ENCODE assay signal across 20 mouse cellular contexts in genomic region chr11:80539056-80539455, GRCm38 (mm10).
"Had no signal": no experiment of that assay in that cellular context is flagged by ENCODE, and none has a peak within 500 bp of the region (broad histone marks: within the 10 kb centered on the region; RNA-seq: fewer than 3 reads in every experiment).

No protein-coding gene starts in this region.

- H3K27ac ChIP-seq: kidney, postnatal 0 days; layer of hippocampus, adult 2 months; limb, embryonic 10.5 days; limb, embryonic 13.5 days; liver, embryonic 12.5 days; liver, embryonic 15.5 days; lung, embryonic 15.5 days; midbrain, embryonic 10.5 days; midbrain, embryonic 13.5 days had no signal

- H3K9me3 ChIP-seq: limb, embryonic 10.5 days; limb, embryonic 13.5 days; liver, embryonic 12.5 days; liver, embryonic 15.5 days; lung, embryonic 15.5 days; megakaryocyte, embryonic 14.5 days; midbrain, embryonic 10.5 days; midbrain, embryonic 13.5 days had no signal

- DNase-seq: kidney, postnatal 25 days; layer of hippocampus, adult 9-11 months; liver; lung, adult 18-20 months; lung, postnatal 10 days; lung, postnatal 36 days; thymus, adult 2 months; thymus, postnatal 14 days; thymus, postnatal 4 days had no signal

- H3K27me3 ChIP-seq: limb, embryonic 13.5 days; liver, embryonic 15.5 days; lung, embryonic 15.5 days had no signal

- ATAC-seq: liver, embryonic 12.5 days; midbrain, embryonic 13.5 days; midbrain, embryonic 16.5 days had no signal

- H3K4me3 ChIP-seq: layer of hippocampus, adult 2 months; limb, embryonic 10.5 days; limb, embryonic 13.5 days; liver, embryonic 12.5 days; liver, embryonic 15.5 days; lung, embryonic 15.5 days; megakaryocyte, embryonic 14.5 days; midbrain, embryonic 10.5 days; midbrain, embryonic 13.5 days had no signal

- H3K4me1 ChIP-seq: limb, embryonic 10.5 days; limb, embryonic 13.5 days; liver, embryonic 12.5 days; liver, embryonic 15.5 days; lung, embryonic 15.5 days; midbrain, embryonic 10.5 days; midbrain, embryonic 13.5 days had no signal

- H3K9ac ChIP-seq: limb, embryonic 13.5 days; liver, embryonic 12.5 days; liver, embryonic 15.5 days; lung, embryonic 15.5 days; midbrain, embryonic 13.5 days had no signal

- H3K36me3 ChIP-seq: limb, embryonic 10.5 days; limb, embryonic 13.5 days; liver, embryonic 12.5 days; liver, embryonic 15.5 days; lung, embryonic 15.5 days; midbrain, embryonic 10.5 days; midbrain, embryonic 13.5 days had no signal

- H3K4me2 ChIP-seq: limb, embryonic 13.5 days; liver, embryonic 12.5 days; liver, embryonic 15.5 days; lung, embryonic 15.5 days; midbrain, embryonic 13.5 days had no signal
